Mouse (Mus musculus) bone marrow macrophage, adult 2 months (primary cell): ENCODE data around the gene Rgp1. TPM values are rescaled to one million over a fixed set of nuclear protein-coding genes. Genes with fewer than 3 reads are reported as not detected.

Experiments
- H3K27ac ChIP-seq: 2 replicates; pipeline ENCODE4 v1.5.1; 2012; ENCODE audit warnings: low read depth, low read length; ENCODE audit not compliant: insufficient read depth
- H3K4me1 ChIP-seq: 2 replicates; pipeline ENCODE4 v1.6.1; 2012; ENCODE audit warnings: low read length; ENCODE audit not compliant: control insufficient read depth, insufficient read depth
- H3K4me3 ChIP-seq: 2 replicates; pipeline ENCODE4 v1.5.1; 2012; ENCODE audit warnings: mild to moderate bottlenecking, low read length, moderate library complexity; ENCODE audit not compliant: insufficient read depth
- CTCF ChIP-seq: IDR thresholded peaks from 2 replicates; pipeline ENCODE4 v1.5.1; 2012; ENCODE audit warnings: low read depth, mild to moderate bottlenecking, low read length, moderate library complexity
- POLR2A ChIP-seq: IDR thresholded peaks from 2 replicates; pipeline ENCODE4 v1.6.1; 2012; ENCODE audit warnings: mild to moderate bottlenecking, low read depth, low read length, borderline replicate concordance
- polyA plus RNA-seq: library from polyadenylated mRNA; stranded (reverse); fragments of >200 nt; gene quantifications from 2 replicates; pipeline ENCODE4 v1.2.4, GENCODE M21; 2012; ENCODE audit not compliant: missing spikeins, insufficient read depth, insufficient read length

The Rgp1 gene
- polyA plus RNA-seq, 1 experiment: 17.3 TPM

- no peak overlapping the region for H3K4me3 ChIP-seq
- no peak for TF ChIP-seq CTCF
- no peak for TF ChIP-seq POLR2A
- H3K4me1 ChIP-seq: peaks cover 23% of the 10 kb centered on the region
- H3K27ac ChIP-seq: no peak overlapping the region
Observed at GRCm38 (mm10) chr4:43552437-43552836, 26.1 kb upstream of the Rgp1 start.

- H3K4me1 ChIP-seq: peaks cover 33% of the 10 kb centered on the region
- no peak overlapping the region for H3K4me3 ChIP-seq
- H3K27ac ChIP-seq: no peak overlapping the region
- TF ChIP-seq POLR2A (no peak), CTCF (no peak)
Observed at GRCm38 (mm10) chr4:43553891-43554290, 24.6 kb upstream of the Rgp1 start.

- H3K4me1 ChIP-seq: peaks cover 33% of the 10 kb centered on the region
Observed at GRCm38 (mm10) chr4:43555926-43556325, 22.6 kb upstream of the Rgp1 start.

GRCm38 (mm10) chr4:43558028-43558630, 20.4 kb upstream of the Rgp1 start:
- Histone ChIP-seq H3K4me1 (peaks cover 33% of the 10 kb centered on the region), H3K4me3 (peak overlapping the region; percentile 62), H3K27ac (peak overlapping the region; percentile 82)
- TF ChIP-seq POLR2A (no peak), CTCF (no peak)

More at GRCm38 (mm10) chr4:43555926-43556325, 22.6 kb upstream of the Rgp1 start:
- Histone ChIP-seq H3K27ac (peak overlapping the region; percentile 36), H3K4me3 (no peak overlapping the region)
- TF ChIP-seq CTCF (no peak), POLR2A (no peak)

GRCm38 (mm10) chr4:43558631-43559356, 19.7 kb upstream of the Rgp1 start:
- H3K4me3 ChIP-seq: peak overlapping the region; percentile 62
- TF ChIP-seq POLR2A (no peak), CTCF (no peak)
- H3K27ac ChIP-seq: peak overlapping the region; percentile 82
- peaks cover 39% of the 10 kb centered on the region for H3K4me1 ChIP-seq

- peaks cover 39% of the 10 kb centered on the region for H3K4me1 ChIP-seq
- H3K27ac ChIP-seq: peak overlapping the region; percentile 82
- H3K4me3 ChIP-seq: peak overlapping the region; percentile 62
- TF ChIP-seq POLR2A (no peak), CTCF (no peak)
Observed at GRCm38 (mm10) chr4:43559519-43560242, 18.8 kb upstream of the Rgp1 start.

- peak overlapping the region; percentile 82 for H3K27ac ChIP-seq
- no peak for TF ChIP-seq POLR2A
- TF ChIP-seq CTCF: no peak
Observed at GRCm38 (mm10) chr4:43560243-43560611, 18.3 kb upstream of the Rgp1 start.

GRCm38 (mm10) chr4:43560976-43561375, 17.5 kb upstream of the Rgp1 start:
- Histone ChIP-seq H3K4me3 (peak overlapping the region; percentile 86), H3K27ac (peak overlapping the region; percentile 96), H3K4me1 (peaks cover 31% of the 10 kb centered on the region)
- TF ChIP-seq CTCF (no peak), POLR2A (no peak)

More at GRCm38 (mm10) chr4:43560243-43560611, 18.3 kb upstream of the Rgp1 start:
- H3K4me3 ChIP-seq: peak overlapping the region; percentile 62
- H3K4me1 ChIP-seq: peaks cover 38% of the 10 kb centered on the region

- TF ChIP-seq CTCF: no peak
- no peak for TF ChIP-seq POLR2A
- Histone ChIP-seq H3K4me3 (peak overlapping the region; percentile 86), H3K27ac (peak overlapping the region; percentile 96), H3K4me1 (peaks cover 26% of the 10 kb centered on the region)
Observed at GRCm38 (mm10) chr4:43561436-43561996, 17.0 kb upstream of the Rgp1 start.
